Mouse (Mus musculus): Measurements from ENCODE around the gene Tfcp2. TPM values are rescaled to one million over a fixed set of nuclear protein-coding genes. Genes with fewer than 3 reads are reported as not detected.

The Tfcp2 gene
- 7.8 to 9.0 TPM (median 8.5 TPM) in 4 replicates for total RNA-seq (2023)

GRCm38 (mm10) chr15:100551326-100552307, at the start of gene Tfcp2:
Gene Tfcp2 (minus strand): TSS chr15:100552008.

DNA sequence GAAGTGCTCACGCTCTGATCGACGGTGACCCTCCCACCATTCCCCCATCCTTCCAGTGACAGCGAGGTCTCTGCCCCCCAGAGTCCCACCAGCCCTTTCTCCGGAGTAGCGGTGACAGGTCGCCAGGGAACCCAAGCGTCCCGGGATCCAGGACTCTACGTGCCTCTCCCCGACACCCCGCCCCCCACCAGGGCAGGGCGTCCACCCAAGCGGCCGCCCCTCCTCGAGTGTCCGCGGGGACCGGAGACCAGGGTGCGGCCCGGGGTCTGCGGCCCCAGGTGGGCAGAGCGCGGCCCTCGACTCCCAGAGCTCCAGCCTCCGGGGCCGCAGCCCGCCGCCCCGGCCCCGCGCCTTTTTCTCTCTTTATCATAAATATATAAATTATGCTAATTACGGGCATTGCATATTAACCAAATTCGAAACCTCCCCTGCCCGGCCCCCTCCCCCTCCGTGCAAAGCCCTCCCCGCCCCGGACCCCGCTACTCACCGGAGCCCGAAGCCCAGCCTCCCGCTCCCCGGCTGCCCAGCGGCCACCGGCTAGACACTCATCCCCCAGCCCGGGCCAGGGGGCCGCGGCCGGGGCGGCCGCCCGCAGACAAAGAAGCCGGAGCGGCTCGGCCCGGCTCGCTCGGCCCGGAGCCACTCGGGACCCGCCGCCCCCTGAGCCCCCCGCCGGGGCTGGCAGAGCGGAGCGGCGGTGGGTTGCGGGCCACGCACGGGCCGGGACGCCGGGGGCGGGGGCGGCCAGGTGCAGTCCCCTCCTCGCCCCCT, 47.7 kb upstream of the Tfcp2 start, which contains the start of gene Pou6f1:
TSS of gene Pou6f1 (minus strand) at position 709 of the 771 bp plus-strand sequence.

GRCm38 (mm10) chr15:100495102-100495501, 56.7 kb downstream of the Tfcp2 start, which contains the start of gene Csrnp2:
Gene Csrnp2 (minus strand): TSS chr15:100495488.

DNA sequence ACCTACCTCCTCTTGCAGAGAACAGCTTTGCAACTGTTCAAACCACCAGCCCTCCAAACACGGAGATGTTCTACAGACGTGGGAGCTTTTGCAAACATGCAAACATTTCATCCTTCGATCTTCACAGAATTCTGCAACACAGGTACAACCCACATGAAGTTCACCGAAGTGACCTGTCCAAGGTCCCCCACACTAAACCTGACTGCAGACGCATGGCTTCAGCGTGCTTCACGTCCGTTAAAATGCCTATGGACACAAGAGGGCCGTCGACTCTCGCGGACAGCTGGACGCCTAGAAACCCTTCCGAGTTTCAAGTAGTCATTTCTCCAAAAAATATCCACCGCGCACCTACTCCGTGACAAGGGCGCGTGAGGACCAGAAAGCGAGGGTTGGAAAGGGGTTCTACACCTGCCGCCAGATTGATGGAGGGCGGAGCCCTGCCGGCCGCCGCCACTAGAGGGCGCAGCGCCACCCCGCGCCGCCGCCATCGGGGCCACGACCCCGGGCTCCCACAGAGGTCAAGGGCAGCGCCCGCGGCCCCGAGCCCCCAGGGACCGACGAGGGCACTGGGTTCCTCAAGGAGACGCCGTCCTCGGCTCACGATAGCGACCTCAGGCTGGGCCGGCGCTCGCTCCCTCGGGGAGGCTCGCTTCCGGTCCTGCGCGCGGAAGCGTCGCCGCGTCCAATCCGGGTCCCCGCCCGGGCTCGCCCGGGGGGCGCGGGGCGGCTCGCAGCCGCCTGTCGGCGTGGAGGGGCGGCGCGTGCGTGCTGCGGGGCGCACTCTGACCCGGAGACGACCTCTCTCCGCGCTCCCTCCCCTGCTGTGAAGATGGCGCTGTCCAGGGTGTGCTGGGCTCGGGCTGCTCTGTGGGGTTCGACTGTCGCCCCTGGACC, 83.3 kb downstream of the Tfcp2 start, which contains the start of gene Letmd1:
TSS of gene Letmd1 (plus strand) at position 729 of the 894 bp plus-strand sequence.

Other genes with a start within 250 kb of the Tfcp2 start
- gene Mettl7a1, start 247.9 kb downstream of the Tfcp2 start, total RNA-seq (2023), result 11.1 to 13.1 TPM (median 12.5 TPM) in 4 replicates
- gene Mettl7a3, start 217.1 kb downstream of the Tfcp2 start, total RNA-seq (2023), result 0.55 TPM in 1 of 4 replicates, not detected in the others
- not detected in 4 replicates for gene Methig1, start 198.9 kb downstream of the Tfcp2 start, total RNA-seq (2023)
- gene Mettl7a2, start 198.8 kb downstream of the Tfcp2 start, total RNA-seq (2023), result 0.34 to 0.54 TPM (median 0.46 TPM) in 3 of 4 replicates, not detected in the other
- not detected in 4 replicates for gene Higd1c, start 187.5 kb downstream of the Tfcp2 start, total RNA-seq (2023)
- gene Gm5475, start 129.9 kb downstream of the Tfcp2 start, total RNA-seq (2023), result not detected in 4 replicates
- gene Slc11a2, start 126.9 kb downstream of the Tfcp2 start, total RNA-seq (2023), result 13.7 to 21.6 TPM (median 17.9 TPM) in 4 replicates
- gene Letmd1, start 83.0 kb downstream of the Tfcp2 start, total RNA-seq (2023), result 37.7 to 44.5 TPM (median 40.0 TPM) in 4 replicates
- gene Csrnp2, start 56.5 kb downstream of the Tfcp2 start, total RNA-seq (2023), result 5.3 to 5.9 TPM (median 5.8 TPM) in 4 replicates
- 68.5 to 74.7 TPM (median 71.3 TPM) in 4 replicates for gene Pou6f1, start 48.0 kb upstream of the Tfcp2 start, total RNA-seq (2023)
- gene Dazap2, start 63.3 kb upstream of the Tfcp2 start, total RNA-seq (2023), result 573 to 612 TPM (median 596 TPM) in 4 replicates
- gene Smagp, start 84.9 kb upstream of the Tfcp2 start, total RNA-seq (2023), result 12.8 to 16.8 TPM (median 14.8 TPM) in 4 replicates
- 161 to 176 TPM (median 171 TPM) in 4 replicates for gene Bin2, start 117.5 kb upstream of the Tfcp2 start, total RNA-seq (2023)
- gene Cela1, start 135.9 kb upstream of the Tfcp2 start, total RNA-seq (2023), result 1.9 to 2.3 TPM in 2 of 4 replicates, not detected in the others
- 26.8 to 31.5 TPM (median 30.1 TPM) in 4 replicates for gene Galnt6, start 177.4 kb upstream of the Tfcp2 start, total RNA-seq (2023)
- 15.0 to 20.2 TPM (median 17.6 TPM) in 4 replicates for gene Slc4a8, start 209.7 kb upstream of the Tfcp2 start, total RNA-seq (2023)